Mouse (Mus musculus) thymus, postnatal 10 days (tissue): ENCODE results near the gene Khdc4.

Experiments
- DNase-seq, 2 experiments: peaks; one replicate each; pipeline ENCODE4 v3.0.0; 2021; ENCODE audit warnings: low spot score in 2 of 2

Khdc4 gene

DNA sequence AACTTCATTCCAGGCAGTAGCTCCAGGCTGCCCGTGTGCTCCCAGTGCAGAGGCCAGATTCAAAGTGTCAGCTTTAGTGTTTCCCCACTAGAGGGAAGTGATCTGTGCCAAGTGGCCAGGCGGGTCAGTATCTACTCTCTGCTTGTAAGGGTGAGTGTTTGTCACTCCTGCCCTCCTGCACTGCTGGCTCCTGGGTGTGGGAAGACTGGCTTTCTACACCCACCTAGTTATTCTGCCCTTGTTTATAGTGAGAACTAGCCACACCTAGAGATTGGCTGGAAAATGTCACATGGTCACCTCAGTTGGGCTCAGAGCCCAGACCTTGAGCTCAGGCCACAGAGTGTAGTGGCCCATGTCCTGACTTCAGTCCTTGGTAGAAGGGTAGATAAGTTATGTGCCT is 33.5 kb downstream of the Khdc4 start:
- no peak for DNase-seq

DNA sequence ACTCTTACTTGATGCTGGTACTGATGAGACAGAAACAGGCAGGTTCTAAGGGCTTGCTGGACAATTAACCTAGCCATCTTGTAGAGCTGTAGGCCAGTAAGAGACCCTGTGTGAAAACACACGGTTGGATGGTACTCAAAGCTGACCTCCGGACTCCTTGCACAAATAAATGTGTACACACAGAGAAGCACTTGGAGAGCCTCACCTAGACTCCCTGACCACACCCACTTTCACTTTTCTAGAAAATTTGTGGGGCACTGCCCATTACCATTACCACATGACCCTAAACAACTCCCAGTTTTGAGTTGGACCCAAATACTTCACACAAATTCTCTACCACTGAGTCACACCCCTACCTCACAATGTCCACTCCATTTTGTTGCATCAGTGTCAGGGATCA is 51.0 kb downstream of the Khdc4 start:
- DNase-seq, result no peak

DNA sequence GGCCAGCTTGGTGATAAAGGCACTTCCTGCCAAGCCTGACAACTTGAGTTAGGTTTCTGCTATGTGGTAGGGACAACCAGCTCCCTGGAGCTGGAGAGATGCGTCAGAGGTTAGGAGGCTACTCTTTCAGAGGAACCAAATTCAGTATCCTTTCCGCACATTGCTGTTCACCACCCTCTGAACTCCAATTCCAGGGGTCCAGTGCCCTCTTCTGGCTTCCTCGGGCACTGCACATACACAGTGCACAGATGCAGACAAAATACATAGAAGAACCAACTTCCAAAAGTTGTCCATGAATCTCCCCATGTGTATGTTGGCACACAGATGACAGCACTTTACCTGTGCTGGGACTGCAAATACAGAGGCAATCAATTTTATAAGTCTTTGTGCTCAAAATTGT is 53.0 kb downstream of the Khdc4 start:
- peak; percentile 31 to 65 for DNase-seq

DNA sequence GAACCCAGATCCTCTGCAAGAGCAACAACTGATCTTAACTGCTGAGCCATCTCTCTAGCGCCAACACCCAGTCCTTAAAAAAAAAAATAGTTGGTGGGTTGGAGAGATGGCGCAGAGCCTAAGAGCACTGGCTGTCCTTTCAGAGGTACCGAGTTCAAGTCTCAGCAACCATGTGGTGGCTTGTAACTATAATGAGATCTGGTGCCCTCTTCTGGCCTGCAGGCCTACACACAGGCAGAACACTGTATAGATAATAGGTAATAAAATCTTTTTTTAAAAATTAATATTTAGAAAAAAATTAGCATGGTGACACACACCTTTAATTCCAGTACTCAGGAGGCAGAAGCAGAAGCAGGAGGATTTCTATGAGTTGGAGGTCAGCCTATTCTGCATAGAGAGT is 54.5 kb downstream of the Khdc4 start:
- no peak for DNase-seq

DNA sequence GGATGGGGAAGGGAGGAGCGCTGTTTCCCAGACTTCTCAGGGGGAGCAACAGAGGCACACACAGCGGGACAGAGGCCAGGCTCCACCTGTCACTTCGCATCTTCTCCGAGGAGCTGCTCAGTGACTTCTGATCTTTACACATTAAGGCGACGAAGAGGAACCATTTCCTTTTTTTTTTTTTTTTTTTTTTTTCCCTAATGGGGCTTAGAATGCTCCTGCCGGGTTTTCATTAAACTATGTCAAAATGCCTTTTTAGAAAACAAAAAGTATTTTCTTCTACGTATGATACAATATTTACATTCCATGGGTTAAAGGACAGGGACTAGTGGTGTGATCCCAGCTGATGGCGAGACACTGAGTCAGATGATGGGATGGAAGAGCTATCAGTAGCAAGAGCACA is 59.9 kb downstream of the Khdc4 start:
- DNase-seq, result no peak

DNA sequence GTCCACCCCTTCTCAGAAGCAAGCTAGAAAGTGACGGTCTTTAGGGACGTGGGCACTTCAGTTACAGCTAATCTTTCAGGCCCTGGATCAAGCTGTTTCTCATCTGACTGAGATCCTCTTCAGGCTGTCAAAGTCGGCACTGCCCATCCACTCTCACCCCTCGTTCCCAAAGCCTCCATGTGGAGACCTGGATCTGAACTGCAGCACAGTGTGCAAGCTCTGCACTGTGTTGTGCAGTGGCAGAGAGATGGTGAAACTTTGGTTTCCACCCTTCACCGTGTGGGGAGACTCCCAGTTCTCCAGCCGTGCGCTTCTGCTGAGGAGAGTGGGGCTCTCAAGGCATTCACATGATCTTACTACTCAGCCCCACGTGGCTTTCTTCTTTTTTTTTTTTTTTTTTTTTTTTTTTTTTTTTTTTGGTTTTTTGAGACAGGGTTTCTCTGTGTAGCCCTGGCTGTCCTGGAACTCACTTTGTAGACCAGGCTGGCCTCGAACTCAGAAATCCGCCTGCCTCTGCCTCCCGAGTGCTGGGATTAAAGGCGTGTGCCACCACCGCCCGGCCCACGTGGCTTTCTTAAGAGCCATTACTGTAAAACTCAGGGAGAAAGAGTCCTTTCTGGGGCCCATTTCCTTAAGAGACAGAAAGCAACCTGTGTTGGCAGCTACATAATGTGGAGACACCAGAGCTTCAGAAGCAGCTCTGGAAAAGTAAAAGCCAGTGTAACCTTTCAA is 60.7 kb downstream of the Khdc4 start:
- DNase-seq, result no peak

DNA sequence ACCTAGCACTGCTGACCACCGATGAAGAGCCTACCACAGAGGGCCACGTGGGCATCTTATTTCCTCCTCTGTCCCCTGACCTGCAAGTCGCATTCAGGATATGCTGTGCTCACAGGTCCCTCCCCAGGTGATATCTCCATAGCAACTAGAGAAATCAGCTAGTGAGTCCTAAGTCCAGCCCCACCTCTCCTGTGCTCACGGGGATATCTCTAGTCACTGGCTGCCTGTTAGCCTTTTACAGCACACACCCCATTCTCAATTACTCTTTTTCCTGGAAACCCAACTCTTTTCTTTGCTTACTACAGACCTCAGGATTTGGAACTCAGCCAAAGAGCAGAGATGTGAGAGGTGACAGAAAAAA is 61.2 kb downstream of the Khdc4 start:
- no peak for DNase-seq

DNA sequence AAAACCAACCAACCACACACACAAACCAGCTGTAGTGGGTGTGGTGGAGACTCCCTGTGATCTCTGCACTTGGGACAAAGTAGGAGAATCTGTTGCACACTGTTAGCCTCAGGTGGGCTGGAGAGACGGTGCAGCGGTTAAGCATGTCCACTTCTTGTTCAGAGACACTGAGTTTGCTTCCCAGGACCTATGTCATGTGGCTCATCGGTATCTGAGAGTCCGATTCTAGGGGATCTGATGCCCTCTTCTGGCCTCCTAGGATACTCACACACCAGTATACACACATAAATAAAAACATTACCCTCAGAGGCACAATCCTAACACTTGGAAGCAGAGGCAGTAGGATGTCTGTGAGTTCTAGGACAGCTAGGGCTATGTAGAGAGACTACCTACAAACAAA is 68.7 kb downstream of the Khdc4 start:
- DNase-seq, result no peak

DNA sequence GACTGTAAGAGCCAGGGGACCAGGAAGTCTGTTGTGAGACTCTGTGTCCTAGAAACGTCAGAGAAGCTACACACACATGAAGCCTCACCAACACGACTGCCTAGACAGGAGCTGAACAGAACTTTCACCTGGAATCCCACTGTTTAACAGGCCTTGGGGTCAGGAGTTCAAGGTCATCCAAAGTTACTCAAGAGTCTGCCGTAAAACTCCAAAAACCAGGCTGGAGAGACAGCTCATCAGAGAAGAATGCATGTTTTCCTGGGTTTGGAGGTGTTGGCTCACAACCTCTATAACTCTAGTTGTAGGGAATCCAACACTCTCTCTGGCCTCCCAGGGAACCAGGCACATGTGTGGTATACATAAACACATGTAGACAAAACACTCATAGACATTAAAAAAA is 69.9 kb downstream of the Khdc4 start:
- no peak for DNase-seq

DNA sequence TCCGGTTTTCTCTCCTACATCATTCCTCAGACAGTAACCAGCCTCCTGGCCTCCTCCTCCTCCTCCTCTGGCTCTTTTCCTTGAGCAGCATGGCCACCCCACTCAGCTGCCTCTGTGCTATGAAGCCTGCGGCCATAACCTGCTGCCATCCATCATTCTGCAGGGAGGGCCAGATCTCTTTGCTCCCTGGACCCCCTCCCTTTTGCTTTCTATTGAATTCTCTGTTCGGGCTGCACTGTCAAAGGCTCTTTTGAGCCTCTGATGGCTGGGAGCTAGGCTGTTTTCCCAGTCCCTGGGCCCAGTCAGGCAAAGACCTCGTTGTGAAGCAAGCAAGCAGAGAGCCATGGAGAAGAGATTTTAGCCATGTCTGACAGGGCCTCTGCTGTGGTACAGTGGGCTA is 70.7 kb downstream of the Khdc4 start:
- no peak for DNase-seq

DNA sequence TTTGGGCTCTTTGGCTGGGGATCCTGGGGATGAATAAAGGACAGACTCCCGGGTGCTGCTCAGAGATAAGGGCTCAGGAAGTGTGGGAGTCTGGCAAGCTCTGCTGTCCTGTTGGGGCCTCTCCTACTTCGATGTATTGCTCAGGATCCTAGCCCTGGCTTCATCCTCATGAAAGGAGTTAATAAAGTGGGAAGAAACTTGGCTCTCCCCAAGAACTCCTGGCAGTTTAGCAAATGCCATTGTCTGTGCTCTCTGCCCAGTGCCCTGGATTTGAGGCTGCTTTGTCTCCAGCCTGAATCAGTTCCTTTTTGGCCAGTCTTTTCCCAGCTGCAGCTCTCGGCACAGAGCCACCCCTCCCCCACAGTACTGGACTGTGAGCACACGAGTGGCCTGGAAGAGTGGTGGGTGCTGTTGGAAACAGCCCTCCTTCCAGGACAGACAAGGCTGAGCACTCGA is 72.5 kb downstream of the Khdc4 start:
- no peak for DNase-seq

DNA sequence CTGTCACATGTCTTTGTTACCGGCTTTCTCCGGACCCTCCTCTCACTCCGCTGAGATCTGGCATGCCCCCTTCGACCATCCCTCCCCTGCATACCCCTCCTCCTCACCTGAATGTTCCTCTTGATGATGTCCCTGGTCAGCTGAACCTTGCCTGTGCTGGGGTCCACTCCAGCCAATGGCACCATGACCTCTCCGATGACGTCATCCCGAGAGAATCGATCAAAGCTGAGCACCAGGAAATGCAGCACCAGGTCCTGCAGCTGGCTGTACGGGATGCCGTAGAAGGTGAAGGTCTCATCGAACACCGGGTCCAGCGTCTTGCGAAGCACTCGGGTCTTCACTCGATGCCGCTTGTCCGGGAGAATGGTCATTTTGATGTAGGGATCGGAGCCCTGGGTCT is 76.0 kb downstream of the Khdc4 start:
- DNase-seq, result no peak

DNA sequence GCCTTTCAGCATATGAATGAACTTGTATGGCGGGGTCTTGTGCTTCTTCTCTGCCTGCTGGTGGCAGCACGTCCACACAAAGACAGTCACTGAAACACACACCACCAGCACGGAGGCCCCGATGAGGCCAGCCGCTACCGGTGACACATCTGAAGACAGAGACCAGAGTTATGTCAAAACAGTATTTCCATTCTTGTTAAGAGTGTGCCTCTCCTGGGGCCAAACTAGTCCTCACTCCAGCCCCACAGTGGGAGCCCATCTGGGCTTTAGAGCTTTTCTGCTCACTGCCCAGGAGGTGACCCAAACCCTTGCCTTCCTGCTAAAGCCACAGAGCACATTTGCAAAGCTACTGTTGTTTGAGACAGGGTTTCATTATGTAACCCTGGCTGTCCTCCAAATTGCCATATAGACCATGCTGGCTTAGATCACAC is 76.8 kb downstream of the Khdc4 start:
- DNase-seq, result no peak
